Mouse (Mus musculus) bone marrow macrophage, adult 2 months (primary cell): ENCODE data around the gene Ptpn22.

Experiments
- CTCF ChIP-seq: IDR thresholded peaks from 2 replicates; pipeline ENCODE4 v1.5.1; 2012; ENCODE audit warnings: low read depth, mild to moderate bottlenecking, low read length, moderate library complexity
- POLR2A ChIP-seq: IDR thresholded peaks from 2 replicates; pipeline ENCODE4 v1.6.1; 2012; ENCODE audit warnings: mild to moderate bottlenecking, low read depth, low read length, borderline replicate concordance

GRCm38 (mm10) chr3:103857977-103858563 lies 1.5 kb upstream of the Ptpn22 start:
- no peak for TF ChIP-seq CTCF
- no peak for TF ChIP-seq POLR2A
